Mouse (Mus musculus): ENCODE data around the gene Tbc1d5.

DNA sequence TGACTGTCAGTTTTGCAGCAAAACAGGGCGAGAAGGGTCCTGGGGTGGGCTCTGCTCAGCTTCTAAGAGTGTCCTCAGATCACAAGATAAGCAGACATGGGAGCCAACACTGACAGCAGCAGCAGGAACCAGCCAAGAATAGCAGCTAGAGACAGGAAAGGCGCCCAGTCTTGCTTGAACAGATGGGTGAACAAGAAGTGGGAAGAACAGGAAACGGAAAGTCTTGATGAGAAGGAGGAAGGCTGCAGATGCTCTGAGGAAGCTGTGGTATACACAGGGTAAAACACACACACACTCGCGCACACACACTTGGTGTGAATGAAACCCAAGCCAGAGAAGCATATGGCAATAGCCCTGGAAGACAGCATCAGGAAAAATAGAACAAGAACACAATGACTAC lies 415.7 kb downstream of the Tbc1d5 start:
- no peak for TF ChIP-seq CTCF (IDR thresholded peaks at IDR 0.05; ENCODE audit: control insufficient read depth, insufficient read depth, insufficient replicate concordance, low read depth, low read length)
- no peak for TF ChIP-seq POLR2A (IDR thresholded peaks at IDR 0.05; ENCODE audit: control insufficient read depth, low read depth, low read length)

Measured in testis, adult 2 months (tissue).